Mouse (Mus musculus): ENCODE results near the gene Ptgfr. TPM values are rescaled to one million over a fixed set of nuclear protein-coding genes. Genes with fewer than 3 reads are reported as not detected.

Gene Ptgfr
- total RNA-seq (2021) = 1 to 10 TPM; 2.2 to 2.7 TPM
- long read RNA-seq, experiment 1 = 0 reads
- long read RNA-seq, experiment 2, full-length matches to known transcripts = 1 of 1 reads
- long read RNA-seq, experiment 2, partial matches to known transcripts = 0 of 1 reads
- long read RNA-seq, experiment 2, other reads (novel, unspliced or antisense) = 0 of 1 reads

DNA sequence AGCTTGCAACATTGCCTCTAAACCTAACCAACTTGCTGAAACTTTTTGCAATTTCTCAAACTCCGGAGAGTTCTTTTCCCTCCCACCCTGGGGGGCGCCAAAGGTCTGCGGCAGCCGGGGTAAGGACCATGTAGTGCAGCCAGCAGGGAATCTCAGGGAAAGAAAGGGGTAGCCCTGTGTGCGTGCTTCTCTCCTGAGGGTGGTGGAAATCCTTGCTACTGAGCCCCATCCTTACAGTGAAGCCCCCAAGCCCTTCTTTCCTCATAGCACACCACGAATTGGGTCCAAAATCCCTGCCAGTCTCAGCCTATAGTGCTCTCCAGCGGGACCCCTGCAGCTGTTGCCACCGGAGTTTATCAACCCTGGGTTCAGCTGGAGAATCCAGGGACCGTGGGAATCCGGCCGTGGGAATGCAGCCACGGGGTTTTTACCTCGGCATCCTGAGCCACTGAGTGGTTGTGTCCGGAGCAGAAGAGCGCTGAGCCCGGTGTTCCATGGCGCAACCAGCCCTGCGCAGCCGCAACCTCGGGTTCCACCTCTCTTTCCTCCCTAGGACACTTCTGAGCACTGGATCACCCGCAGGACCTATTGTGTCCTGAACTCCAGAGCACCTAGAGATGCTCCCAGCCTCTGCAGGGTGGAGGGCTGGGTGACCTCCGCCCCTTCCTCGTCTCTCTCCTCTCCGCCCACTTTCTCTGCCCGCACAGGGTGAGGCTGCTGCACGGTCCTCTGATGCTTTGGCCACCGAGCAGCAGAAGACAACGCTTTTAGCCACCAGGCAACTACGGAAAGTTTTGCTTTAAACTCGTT is at the start of gene Ptgfr:
Gene Ptgfr (minus strand): TSS at position 760 of the 810 bp plus-strand sequence.
- peak; percentile 67 for DNase-seq

DNA sequence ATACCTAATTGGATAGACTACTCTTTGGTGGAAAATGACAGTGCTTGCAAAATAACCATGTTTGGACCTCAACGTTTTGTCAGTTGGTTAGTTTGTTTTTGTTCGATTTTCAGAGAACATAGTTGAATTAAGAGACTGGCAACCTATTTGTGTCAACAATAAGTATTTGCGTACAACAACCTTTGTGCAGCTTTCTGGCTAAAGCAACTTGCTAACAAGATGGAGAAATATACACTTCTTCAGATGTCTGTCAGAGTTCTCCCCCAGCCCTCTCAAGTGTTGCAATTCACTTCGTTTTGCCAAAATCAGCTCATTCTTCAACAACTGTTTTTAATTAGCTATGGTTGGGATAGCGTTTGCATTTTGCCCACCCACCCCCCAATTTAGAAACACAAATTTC is 46.5 kb upstream of the Ptgfr start:
- no peak for DNase-seq

DNA sequence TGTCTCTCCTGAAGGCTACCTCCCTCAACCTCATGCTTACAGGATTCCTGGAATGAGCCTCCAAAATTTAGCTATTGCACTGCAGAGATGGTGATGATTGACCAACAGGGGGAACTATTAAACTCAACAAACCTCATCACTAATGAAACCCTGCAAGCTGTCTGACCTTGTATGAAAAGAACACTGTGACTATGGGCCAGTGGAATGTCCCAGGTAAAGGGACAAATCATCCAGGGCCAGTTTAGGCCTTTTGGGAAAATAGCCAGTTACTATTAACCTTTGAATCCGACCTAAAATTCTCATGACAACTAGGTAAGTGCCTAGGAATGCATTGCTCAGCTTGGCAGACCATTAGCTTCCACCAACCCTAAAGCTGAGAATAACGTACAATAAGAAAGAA is 42.6 kb upstream of the Ptgfr start:
- no peak for DNase-seq

DNA sequence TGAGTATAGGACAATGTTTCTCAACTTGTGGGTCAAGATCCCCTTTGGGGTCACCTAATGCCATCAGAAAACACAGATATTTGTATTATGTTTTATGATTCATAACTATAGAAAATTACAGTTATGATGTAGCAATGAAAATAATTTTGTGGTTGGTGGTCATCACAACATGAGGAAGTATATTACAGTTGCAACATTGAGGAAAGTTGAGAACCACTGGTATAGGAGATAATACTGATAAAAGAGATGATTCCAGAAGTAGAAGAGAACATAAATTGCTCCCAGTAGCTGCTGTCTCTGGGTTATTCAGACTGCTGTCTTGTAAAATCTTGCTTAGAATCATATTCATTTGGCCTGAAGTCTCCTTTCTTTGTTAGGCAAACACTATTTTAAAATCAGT is 31.5 kb upstream of the Ptgfr start:
- DNase-seq = no peak

DNA sequence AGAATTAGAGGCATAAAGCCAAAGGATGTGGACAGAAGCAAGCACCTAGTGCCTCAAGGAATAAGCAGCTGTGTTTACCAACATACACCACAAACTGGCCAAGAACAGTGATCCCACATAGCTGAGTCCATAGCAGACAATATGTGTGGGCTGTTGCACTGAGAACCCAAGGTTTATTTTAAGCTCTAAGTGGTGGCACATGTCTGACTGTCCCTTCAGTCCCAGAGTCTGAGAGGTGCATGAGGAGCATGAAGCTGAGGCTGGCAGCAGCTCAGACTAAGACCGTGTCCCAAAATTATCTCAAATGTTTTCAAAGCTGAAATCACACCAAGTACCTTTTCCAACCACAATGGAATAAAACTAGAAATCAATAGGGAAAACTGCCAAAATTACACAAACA is 13.9 kb upstream of the Ptgfr start:
- no peak for DNase-seq

DNA sequence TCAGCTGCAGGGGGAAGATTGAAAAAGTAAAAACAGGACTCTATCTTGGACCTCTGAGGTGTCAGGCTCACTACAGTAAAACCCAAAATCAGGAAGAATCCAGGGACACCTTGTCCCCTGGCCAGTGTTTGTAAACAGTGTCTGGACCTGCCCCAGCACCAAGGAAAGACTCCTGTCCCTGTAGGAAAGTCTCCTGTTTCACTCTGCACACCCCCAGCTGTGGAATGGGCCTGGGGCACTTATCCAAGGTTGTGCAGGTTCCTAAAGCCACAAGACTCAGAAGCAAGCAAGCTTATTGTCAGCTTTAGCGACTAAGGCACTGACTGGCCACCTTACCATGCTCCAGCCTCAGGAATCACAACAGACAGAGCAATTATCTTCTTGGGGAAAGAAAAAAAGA is 13.2 kb upstream of the Ptgfr start:
- no peak for DNase-seq

DNA sequence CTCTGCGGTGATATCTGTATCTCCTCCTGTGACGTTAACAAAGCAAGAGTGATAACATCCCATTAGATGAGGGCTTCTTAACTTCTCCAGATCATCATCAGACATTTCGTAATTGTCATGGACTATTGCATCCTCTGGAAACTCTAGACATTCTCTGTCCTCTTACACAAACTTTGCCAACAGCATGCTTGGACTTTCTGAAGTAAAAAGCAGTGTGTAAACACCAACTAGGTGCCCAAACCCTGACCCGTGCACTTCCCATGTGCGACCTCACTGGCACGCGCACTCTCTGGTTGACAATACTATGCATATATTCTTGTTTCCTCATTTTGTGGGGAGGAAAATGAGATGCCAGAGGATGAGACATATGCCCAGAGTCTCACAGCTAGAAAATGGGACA is 8.9 kb upstream of the Ptgfr start:
- no peak for DNase-seq

DNA sequence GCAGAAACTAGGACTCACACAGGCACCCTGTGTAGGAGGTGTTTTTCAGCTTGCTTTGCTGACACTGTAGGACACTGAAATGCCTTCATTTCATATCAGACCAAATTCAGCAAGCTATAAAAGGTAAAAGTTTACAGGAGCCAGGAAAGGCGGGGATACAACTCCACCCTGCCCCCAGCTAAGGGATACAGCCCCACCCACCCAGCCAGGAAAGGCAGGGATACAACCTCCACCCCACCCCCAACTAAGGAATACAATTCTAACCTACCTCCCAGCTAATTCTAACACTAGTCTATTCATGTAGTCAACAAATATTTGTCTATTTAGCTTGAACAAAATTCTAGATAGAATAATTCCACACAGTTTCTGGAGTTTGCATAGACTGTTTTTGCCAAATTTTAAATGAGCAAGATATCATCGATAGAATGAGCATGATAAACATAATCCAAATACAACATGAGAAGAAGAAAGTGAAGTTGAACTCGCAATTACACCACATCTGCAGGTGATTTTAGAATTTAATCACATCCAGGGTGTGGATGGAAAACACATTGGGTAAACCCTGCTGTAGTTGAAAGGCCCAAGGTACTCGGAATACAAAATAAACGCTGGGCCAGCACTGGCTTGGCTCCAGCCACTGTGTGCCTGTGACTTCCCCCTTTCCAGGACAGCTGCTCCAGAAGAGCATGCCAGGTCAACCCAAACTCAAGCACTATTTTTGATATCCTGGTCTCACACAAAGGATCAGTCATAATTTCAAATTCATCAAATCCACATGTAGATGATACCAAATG is 7.1 kb upstream of the Ptgfr start:
- DNase-seq = peak; percentile 56

DNA sequence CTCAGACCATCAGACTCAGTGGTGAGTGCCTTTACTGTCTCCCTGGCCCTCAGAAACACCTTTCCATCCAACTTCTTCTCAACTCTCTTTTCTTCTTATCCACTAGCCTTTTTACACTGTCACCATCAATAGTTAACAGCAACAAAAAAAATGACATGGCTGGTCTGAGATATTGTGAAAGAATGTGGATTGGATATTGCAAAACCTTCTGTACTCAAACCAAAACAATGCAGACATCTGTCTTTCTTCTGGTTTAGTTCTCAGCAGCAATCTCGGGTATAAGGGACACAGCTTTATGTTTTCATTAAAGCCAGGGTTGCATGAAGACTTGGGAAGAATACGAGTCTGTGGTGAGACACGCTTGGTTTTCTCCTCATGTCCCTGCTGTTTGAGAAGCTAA is 3.3 kb upstream of the Ptgfr start:
- DNase-seq = no peak

DNA sequence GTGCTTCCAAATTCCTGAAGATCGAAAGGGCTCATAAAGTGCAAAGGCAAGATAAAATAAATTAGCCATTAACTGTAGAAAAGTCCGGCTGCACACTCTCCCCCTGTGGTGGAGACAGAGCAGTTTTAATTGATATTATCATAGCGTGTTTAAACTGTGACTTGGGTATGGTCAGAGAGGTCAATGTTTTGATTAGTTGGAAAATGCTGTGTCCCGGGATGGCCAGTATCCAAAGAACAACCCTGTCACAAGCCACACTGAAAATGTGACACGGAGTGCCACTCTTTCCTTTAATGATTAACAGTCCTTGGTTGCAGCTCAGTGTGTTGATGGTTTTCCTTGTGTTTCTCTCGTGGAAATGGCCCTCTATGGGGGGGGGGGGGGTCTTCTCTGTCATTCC is 942 bp upstream of the Ptgfr start:
- no peak for DNase-seq

DNA sequence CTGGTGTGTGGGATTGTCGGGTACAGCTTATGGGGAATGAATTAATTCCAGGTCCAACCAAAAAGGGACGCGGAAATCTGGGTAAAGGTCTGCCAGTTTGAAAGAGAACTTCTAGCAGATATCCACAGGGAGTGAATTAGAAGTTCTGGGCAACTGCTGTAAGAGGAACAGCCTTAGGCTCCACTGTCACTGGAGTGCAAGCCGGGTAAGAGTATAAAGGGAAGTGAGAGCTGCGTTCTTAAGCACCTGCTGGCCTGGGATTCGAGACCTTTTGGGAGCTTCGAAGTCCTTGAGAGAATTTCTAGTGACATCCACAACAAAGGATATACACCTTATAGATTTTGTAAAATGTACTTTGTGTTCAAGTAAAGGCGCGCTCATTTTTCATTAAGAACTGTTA is 319 bp upstream of the Ptgfr start:
- DNase-seq = no peak

DNA sequence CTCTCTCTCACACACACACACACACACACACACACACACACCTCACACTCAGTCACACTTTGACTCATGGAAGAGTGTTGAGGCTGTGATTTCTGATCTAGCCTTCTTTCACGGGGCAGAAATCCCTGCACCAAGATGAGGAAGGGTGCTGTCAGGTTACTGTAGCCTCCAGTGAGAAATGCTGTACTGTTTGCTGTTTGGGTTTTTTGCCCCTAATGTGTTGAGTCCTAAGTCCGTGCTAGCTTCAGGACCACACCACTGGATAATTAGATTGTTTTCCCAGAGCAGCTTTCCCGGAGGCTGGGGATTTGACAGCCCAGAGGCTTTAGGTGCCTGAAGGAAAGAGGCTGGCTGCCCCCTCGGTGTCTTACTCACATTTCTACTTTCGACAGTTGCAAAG is 979 bp downstream of the Ptgfr start:
- no peak for DNase-seq

DNA sequence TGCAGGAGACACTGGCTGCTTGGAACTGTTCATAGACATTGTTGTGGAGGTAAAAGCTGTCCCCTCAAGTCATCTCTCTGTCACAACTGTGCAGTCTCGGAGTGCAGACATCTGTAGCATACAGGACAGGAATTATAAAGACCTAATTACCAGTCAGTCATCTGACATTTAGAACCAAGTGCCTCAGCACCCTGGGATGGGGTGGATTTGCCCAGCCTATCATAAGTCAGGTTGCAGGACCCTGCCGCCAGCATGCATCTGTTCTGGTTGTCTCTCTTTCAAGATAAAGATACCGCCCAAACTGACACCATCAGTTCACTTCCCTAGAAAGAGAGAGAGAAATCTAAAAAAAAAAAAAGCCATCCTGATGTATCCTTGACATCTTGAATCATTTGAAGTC is 1.6 kb downstream of the Ptgfr start:
- no peak for DNase-seq

DNA sequence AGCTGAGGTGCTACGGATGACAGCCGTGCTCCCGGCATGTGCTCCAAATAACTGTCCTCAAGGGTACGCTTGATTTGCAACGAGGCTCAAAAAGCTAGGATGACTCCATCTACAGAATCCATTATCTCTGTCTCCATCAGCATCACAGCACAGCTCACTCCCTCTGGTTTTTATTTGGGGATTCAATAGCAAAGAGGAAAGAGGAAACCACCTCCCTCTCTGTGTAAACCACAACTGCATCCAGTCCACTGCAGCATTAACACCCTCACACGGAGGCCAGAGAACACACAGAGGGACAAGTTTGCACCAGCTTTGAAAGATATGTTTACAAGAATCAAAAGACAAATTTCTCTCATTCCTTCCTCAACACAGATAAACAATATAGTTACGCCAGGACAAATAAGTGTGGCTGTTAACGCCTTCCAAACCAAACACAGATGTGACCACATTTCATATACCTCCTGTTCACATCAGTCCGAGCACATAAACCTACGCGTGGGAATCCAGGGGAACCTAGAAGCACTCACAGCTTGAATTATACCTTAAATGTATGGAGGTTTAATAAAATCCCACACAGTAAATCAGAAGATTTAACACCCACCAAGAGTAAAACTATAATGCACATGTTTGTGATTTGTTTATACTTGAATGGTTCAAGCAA is 9.3 kb downstream of the Ptgfr start:
- DNase-seq = no peak

DNA sequence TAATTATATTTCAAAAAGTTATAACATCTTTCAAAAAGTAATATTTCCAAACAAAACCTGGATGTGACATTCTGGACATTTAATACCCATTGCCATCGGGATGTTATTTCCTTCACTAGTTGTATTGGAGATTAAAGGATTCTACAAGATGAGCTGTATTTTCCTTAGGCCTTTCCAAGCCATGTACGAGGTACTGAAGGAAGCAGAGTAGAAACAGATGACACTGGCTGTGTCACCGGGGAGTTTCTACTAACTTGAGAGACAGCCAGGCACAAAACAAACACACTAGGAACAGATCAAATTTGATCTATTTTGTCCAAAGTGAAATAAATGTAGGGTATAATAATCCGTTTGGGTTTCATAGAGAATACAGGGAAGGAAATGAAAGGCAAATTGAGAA is 17.6 kb downstream of the Ptgfr start:
- no peak for DNase-seq

DNA sequence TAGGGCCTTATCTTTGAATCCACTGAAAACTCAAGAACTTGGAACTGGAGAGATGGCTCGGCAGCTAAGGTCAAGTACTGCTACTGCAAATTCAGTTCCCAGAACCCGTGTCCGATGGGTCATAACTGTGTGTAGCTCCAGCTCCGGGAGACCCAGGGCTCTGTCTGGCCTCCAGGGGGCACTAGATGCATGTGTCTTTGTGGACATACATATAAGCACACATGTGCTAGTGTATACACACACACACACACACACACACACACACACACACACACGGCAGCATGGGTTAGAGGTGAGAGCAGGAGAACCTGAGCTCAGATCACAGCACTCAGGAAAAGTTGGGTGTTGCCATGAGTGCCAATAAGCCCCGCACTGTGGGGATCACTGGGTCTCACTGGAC is 19.2 kb downstream of the Ptgfr start:
- peak; percentile 37 for DNase-seq

DNA sequence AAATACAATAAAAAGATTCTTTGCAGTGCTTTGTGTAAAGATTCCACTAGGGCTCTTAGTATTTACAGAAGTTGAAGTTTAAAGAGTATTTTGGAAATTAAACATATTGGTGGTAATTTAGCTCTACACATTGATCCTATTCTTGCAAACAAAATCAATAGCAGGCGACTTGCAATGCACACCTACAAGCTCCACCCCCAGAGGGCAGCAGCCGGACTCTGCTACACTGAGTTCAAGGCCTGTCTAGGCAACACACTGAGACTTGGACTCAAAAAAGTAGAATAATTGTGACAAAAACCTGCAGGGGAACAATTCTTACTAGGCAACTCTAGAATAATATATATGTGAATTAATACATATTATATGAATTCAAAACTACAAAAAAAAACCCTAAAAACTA is 28.8 kb downstream of the Ptgfr start:
- no peak for DNase-seq

DNA sequence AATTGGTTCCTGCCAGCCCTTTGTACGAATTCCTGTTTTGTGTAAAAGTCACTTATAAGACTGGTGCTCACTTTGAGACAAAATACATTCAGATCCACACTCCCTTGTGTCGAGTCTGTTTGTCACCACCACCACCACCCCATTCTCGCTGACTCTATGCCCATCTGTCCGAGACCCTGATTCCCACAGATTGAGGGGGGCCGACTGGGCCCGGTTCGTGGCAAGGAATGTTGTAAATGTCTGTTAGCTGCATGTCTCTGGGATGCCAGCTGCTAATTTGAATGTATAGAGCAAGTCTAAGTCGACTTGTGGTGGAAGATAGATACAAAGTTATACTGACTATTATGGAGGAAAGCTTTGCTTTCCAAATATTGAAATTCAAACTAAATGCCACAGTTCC is 48.8 kb downstream of the Ptgfr start:
- DNase-seq = no peak

DNA sequence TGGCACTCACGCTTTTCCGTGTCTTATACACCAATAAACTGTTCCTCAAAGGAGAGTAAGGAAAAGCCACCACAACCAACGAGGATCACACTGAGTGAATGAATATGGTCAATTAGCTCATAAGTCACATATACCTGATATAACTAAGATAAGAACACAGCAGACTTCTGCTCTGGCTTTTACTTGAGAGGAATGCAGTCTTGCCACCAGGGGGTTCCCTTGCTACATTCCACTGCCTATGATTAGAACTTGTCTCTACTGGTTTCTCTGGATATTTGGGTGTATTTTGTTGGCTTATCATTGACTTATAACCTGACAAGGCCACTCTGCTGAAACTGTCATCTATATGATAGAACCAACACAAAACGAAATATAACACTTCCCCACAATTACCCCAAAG is 62.3 kb downstream of the Ptgfr start:
- DNase-seq = peak; percentile 20

DNA sequence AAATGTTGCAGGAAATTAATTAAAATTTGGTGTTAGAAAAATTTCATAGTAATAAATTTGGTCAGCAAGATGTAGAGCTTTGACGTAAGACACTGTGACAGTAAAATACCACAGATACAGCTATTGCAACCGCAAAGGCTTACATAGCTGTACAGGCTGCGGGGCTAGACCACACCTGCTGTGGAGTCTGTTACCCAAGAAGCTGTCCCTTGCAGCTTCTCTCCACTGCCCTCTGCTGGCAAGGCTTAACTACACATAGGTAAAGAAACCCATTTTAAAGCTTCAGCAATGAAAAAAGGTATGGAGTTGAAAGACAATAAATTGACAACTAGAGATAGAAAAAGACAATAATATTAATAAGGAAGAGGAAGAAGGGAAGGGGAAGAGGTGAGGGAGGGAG is 66.4 kb downstream of the Ptgfr start:
- DNase-seq = peak; percentile 60

DNA sequence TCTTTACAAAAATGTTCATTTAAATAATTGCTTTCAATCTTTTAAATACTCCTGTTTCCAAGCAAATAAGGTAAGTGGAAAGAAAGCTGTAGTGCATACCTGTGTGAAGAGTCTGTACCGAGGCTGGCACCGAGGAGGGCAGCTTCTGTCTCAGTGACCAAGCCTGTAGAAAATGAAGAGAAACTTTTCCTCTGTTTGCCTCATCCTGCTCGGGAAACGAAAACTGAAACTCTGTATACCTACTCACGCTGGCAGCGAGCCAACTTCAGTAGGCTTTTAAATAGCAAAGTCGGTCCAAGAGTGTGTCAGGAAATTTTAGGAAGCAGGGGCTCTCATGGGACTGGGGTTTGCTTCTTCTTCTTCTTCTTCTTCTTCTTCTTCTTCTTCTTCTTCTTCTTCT is 87.7 kb downstream of the Ptgfr start, which contains the start of gene Ifi44:
Gene Ifi44 (minus strand): TSS at position 224 of the 400 bp plus-strand sequence.
- peak; percentile 5 for DNase-seq

DNA sequence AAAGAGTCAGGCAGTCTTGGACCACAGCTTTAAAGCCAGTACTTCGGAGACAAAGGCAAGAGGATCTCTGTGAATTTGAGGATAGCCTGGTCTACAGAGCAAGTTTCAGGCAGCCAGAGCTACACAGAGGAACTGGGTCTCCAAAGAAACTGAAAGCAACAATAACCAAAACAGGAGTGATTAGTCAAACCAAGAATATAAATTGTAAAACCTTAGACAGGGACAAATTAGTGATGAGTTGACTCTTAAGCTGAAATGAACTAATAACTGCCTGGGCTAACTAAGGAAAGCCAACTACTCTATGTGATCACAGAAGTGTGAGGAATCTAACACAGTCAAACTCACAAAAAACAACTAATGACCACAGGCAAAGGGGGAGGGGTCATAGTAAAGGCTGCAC is 88.9 kb downstream of the Ptgfr start:
- DNase-seq = no peak

Data from gastrocnemius, postnatal 10 days (tissue).